In genomic region chr2:120178936-120179335, GRCm38 (mm10) we compare ENCODE assay signal across 21 mouse cellular contexts. TPM values are rescaled to one million over a fixed set of nuclear protein-coding genes. Genes with fewer than 3 reads are reported as not detected.
DNase-seq lines count a peak whose midpoint lies in the region; ATAC-seq and TF ChIP-seq lines count a peak whose summit lies in the region.
"Had no signal": no experiment of that assay in that cellular context is flagged by ENCODE, and none has a peak within 500 bp of the region (broad histone marks: within the 10 kb centered on the region; RNA-seq: fewer than 3 reads in every experiment).

No protein-coding gene starts in this region.

- DNase-seq in hindbrain, postnatal 0 days (ENCODE audit: low spot score) = no peak
- no peak for DNase-seq in hindbrain, embryonic 10.5 days (ENCODE audit: low spot score)
- no peak for DNase-seq in liver, embryonic 14.5 days (ENCODE audit: low read depth in 3 of 3, low spot score in 3 of 3)
- peak; percentile 26 for DNase-seq in A20 (ENCODE audit: low read depth, low spot score)
- DNase-seq in NIH3T3 (ENCODE audit: low read depth) = peak; percentile 42
- no peak for DNase-seq in testis, postnatal 14 days (ENCODE audit: low spot score)
- no peak for DNase-seq in cerebellum, postnatal 36 days
- DNase-seq: cerebellum, adult 9-10 months; gastrocnemius, postnatal 36 days; lung, postnatal 36 days; right cerebral cortex, postnatal 25 days had no signal

- TF ChIP-seq CTCF in hindbrain, postnatal 0 days (IDR thresholded peaks at IDR 0.05; ENCODE audit: low read depth) = peak; percentile 22; the same call in 1 of the 2 replicates
- TF ChIP-seq CTCF in liver, embryonic 14.5 days (IDR thresholded peaks at IDR 0.05; ENCODE audit: low read depth) = peak; percentile 34; the same call in 1 of the 2 replicates

- no peak for ATAC-seq in hindbrain, postnatal 0 days
- ATAC-seq in liver, embryonic 14.5 days (ENCODE audit: insufficient read depth) = no peak
- ATAC-seq in liver, embryonic 12.5 days = no peak
- ATAC-seq: forebrain, embryonic 13.5 days; midbrain, embryonic 16.5 days had no signal

- H3K9me3 ChIP-seq in hindbrain, postnatal 0 days (ENCODE audit: low read length) = no peaks in the 10 kb centered on the region
- H3K9me3 ChIP-seq in hindbrain, embryonic 10.5 days = no peaks in the 10 kb centered on the region
- H3K9me3 ChIP-seq in liver, embryonic 14.5 days (ENCODE audit: control insufficient read depth, low read length) = no peaks in the 10 kb centered on the region
- H3K9me3 ChIP-seq in liver, embryonic 12.5 days (replicated peaks) = no peaks in the 10 kb centered on the region
- H3K9me3 ChIP-seq: embryonic facial prominence, embryonic 12.5 days; forebrain, embryonic 13.5 days; hindbrain, embryonic 13.5 days; kidney, embryonic 15.5 days; limb, embryonic 10.5 days; liver, embryonic 15.5 days; stomach, embryonic 15.5 days had no signal

- no peaks in the 10 kb centered on the region for H3K36me3 ChIP-seq in hindbrain, postnatal 0 days (ENCODE audit: insufficient read depth, low read length)
- H3K36me3 ChIP-seq in hindbrain, embryonic 10.5 days = no peaks in the 10 kb centered on the region
- no peaks in the 10 kb centered on the region for H3K36me3 ChIP-seq in liver, embryonic 14.5 days (replicated peaks; ENCODE audit: control insufficient read depth, insufficient read depth, low read depth)
- H3K36me3 ChIP-seq in liver, embryonic 12.5 days = no peaks in the 10 kb centered on the region
- H3K36me3 ChIP-seq: embryonic facial prominence, embryonic 12.5 days; hindbrain, embryonic 13.5 days; kidney, embryonic 15.5 days; limb, embryonic 10.5 days; liver, embryonic 15.5 days; stomach, embryonic 15.5 days had no signal

- no peak overlapping the region for H3K9ac ChIP-seq in hindbrain, postnatal 0 days (replicated peaks; ENCODE audit: low read length)
- no peak overlapping the region for H3K9ac ChIP-seq in liver, embryonic 14.5 days (replicated peaks)
- no peak overlapping the region for H3K9ac ChIP-seq in liver, embryonic 12.5 days
- H3K9ac ChIP-seq: embryonic facial prominence, embryonic 12.5 days; forebrain, embryonic 13.5 days; hindbrain, embryonic 13.5 days; kidney, embryonic 15.5 days; liver, embryonic 15.5 days; stomach, embryonic 15.5 days had no signal

- no peaks in the 10 kb centered on the region for H3K27me3 ChIP-seq in hindbrain, postnatal 0 days (ENCODE audit: insufficient read depth, low read length)
- no peaks in the 10 kb centered on the region; the same call in 1 of the 2 replicates for H3K27me3 ChIP-seq in hindbrain, embryonic 10.5 days (ENCODE audit: insufficient read depth, poor library complexity, severe bottlenecking)
- no peaks in the 10 kb centered on the region for H3K27me3 ChIP-seq in liver, embryonic 14.5 days (ENCODE audit: control insufficient read depth, insufficient read depth, low read length)
- 0 out of 2 replicates have a peak, but pooled peaks cover 3% of the 10 kb centered on the region for H3K27me3 ChIP-seq in liver, embryonic 12.5 days (replicated peaks)
- H3K27me3 ChIP-seq: embryonic facial prominence, embryonic 12.5 days; forebrain, embryonic 13.5 days; hindbrain, embryonic 13.5 days; kidney, embryonic 15.5 days; stomach, embryonic 15.5 days had no signal

- H3K4me1 ChIP-seq in hindbrain, postnatal 0 days (ENCODE audit: insufficient read depth, low read length) = no peaks in the 10 kb centered on the region
- H3K4me1 ChIP-seq in hindbrain, embryonic 10.5 days (replicated peaks) = no peaks in the 10 kb centered on the region
- no peaks in the 10 kb centered on the region for H3K4me1 ChIP-seq in liver, embryonic 14.5 days (replicated peaks; ENCODE audit: control insufficient read depth in 2 of 2, insufficient read depth in 2 of 2, low read length in 1 of 2)
- no peaks in the 10 kb centered on the region for H3K4me1 ChIP-seq in liver, embryonic 12.5 days
- H3K4me1 ChIP-seq: embryonic facial prominence, embryonic 12.5 days; forebrain, embryonic 13.5 days; hindbrain, embryonic 13.5 days; kidney, embryonic 15.5 days; limb, embryonic 10.5 days; liver, embryonic 15.5 days; stomach, embryonic 15.5 days had no signal

- no peak overlapping the region for H3K27ac ChIP-seq in hindbrain, postnatal 0 days
- no peak overlapping the region for H3K27ac ChIP-seq in hindbrain, embryonic 10.5 days
- no peak overlapping the region for H3K27ac ChIP-seq in liver, embryonic 14.5 days
- no peak overlapping the region for H3K27ac ChIP-seq in liver, embryonic 12.5 days
- H3K27ac ChIP-seq: embryonic facial prominence, embryonic 12.5 days; forebrain, embryonic 13.5 days; hindbrain, embryonic 13.5 days; kidney, embryonic 15.5 days; limb, embryonic 10.5 days; liver, embryonic 15.5 days; stomach, embryonic 15.5 days had no signal

- H3K4me2 ChIP-seq in hindbrain, postnatal 0 days (ENCODE audit: low read depth, low read length) = no peak overlapping the region
- no peak overlapping the region for H3K4me2 ChIP-seq in liver, embryonic 14.5 days (ENCODE audit: low read depth)
- H3K4me2 ChIP-seq in liver, embryonic 12.5 days = no peak overlapping the region
- H3K4me2 ChIP-seq: embryonic facial prominence, embryonic 12.5 days; forebrain, embryonic 13.5 days; hindbrain, embryonic 13.5 days; kidney, embryonic 15.5 days; liver, embryonic 15.5 days; stomach, embryonic 15.5 days had no signal

- no peak overlapping the region for H3K4me3 ChIP-seq in hindbrain, postnatal 0 days (ENCODE audit: low read length)
- no peak overlapping the region for H3K4me3 ChIP-seq in hindbrain, embryonic 10.5 days
- no peak overlapping the region for H3K4me3 ChIP-seq in liver, embryonic 14.5 days (ENCODE audit: insufficient read depth in 1 of 2, low read depth in 2 of 2, low read length in 2 of 2)
- no peak overlapping the region for H3K4me3 ChIP-seq in liver, embryonic 12.5 days
- H3K4me3 ChIP-seq: embryonic facial prominence, embryonic 12.5 days; erythroblast, embryonic 14.5 days; forebrain, embryonic 13.5 days; hindbrain, embryonic 13.5 days; kidney, embryonic 15.5 days; limb, embryonic 10.5 days; liver, embryonic 15.5 days; stomach, embryonic 15.5 days had no signal

- TF ChIP-seq EP300 in liver, embryonic 14.5 days (IDR thresholded peaks at IDR 0.05; ENCODE audit: low read depth) = no peak

RNA-seq across cellular contexts. Expression of gene Ehd4, which starts 24.5 kb away (rescaled TPM):
- total RNA-seq in hindbrain, postnatal 0 days (2014; rRNA removed) = 6.3 and 7.1 TPM in 2 replicates
- 24.6 and 25.2 TPM in 2 replicates for polyA plus RNA-seq in hindbrain, postnatal 0 days (2015; fragmentation: Nextera tagmentation; extraction: Ambion mirVana)
- 24.8 and 26.5 TPM in 2 replicates for polyA plus RNA-seq in hindbrain, embryonic 10.5 days (2016; fragmentation: Nextera tagmentation; extraction: Ambion mirVana)
- 4.7 and 6.8 TPM in 2 replicates for polyA plus RNA-seq in liver, embryonic 14.5 days (2012; rRNA removed)
- 15.9 and 17.2 TPM in 2 replicates for polyA plus RNA-seq in liver, embryonic 14.5 days (2014; fragmentation: Nextera tagmentation; extraction: Ambion mirVana)
- 27.2 and 28.7 TPM in 2 replicates for polyA plus RNA-seq in liver, embryonic 12.5 days (2016; fragmentation: Nextera tagmentation; extraction: Ambion mirVana)

Comparison
In these comparisons a context has a peak if more than half of its experiments do, and no peak if none do; other contexts are left out.
1. DNase-seq: peak in A20 (single experiment) and NIH3T3 (single experiment); none in hindbrain, postnatal 0 days (single experiment), hindbrain, embryonic 10.5 days (single experiment), liver, embryonic 14.5 days (0 of 3), testis, postnatal 14 days (single experiment) and cerebellum, postnatal 36 days (0 of 2).